Mouse (Mus musculus) ES-Bruce4 (cell line): ENCODE results near the gene Cstf3.

Experiments
- CTCF ChIP-seq: IDR thresholded peaks from one replicate; pipeline ENCODE4 v1.8.1; 2011; ENCODE audit warnings: low read depth, low read length
- EP300 ChIP-seq: IDR thresholded peaks from 2 replicates; pipeline ENCODE4 v1.6.1; 2011; ENCODE audit warnings: low read depth, low read length; ENCODE audit not compliant: insufficient read depth
- POLR2A ChIP-seq: IDR thresholded peaks from one replicate; pipeline ENCODE4 v1.8.1; 2011; ENCODE audit warnings: low read length; ENCODE audit not compliant: insufficient read depth

- TF ChIP-seq CTCF (peak; percentile 99), POLR2A (no peak), EP300 (0 out of 2 replicates have a peak, but pooled peaks have one; percentile 23)
These were observed 95.1 kb downstream of the Cstf3 start for GRCm38 (mm10) chr2:104685418-104685817.
